Mouse (Mus musculus) brain, adult 10 weeks (tissue): Measurements from ENCODE around the gene Rbm31y. TPM values are rescaled to one million over a fixed set of nuclear protein-coding genes. Genes with fewer than 3 reads are reported as not detected.

Experiments
- polyA plus RNA-seq: library from polyadenylated mRNA; stranded (reverse); fragments of 350-450 nt; fragmentation: Illumina TruSeq; extraction: RNeasy Lipid Tissue Mini Kit (QIAGEN cat#74804); gene quantifications from one replicate; pipeline ENCODE4 v1.2.3, GENCODE M21; 2015; ENCODE audit warnings: low read depth, low replicate concordance

Gene Rbm31y
- not detected for polyA plus RNA-seq

GRCm38 (mm10) chrY:17400461-17400860 is at the start of gene Rbm31y:
Rbm31y (plus strand) TSS chrY:17400761.

